Mouse (Mus musculus): Measurements from ENCODE around the gene Rab24. TPM values are rescaled to one million over a fixed set of nuclear protein-coding genes. Genes with fewer than 3 reads are reported as not detected.

Rab24 gene
- polyA plus RNA-seq, 1 experiment: 94.6 TPM

DNA sequence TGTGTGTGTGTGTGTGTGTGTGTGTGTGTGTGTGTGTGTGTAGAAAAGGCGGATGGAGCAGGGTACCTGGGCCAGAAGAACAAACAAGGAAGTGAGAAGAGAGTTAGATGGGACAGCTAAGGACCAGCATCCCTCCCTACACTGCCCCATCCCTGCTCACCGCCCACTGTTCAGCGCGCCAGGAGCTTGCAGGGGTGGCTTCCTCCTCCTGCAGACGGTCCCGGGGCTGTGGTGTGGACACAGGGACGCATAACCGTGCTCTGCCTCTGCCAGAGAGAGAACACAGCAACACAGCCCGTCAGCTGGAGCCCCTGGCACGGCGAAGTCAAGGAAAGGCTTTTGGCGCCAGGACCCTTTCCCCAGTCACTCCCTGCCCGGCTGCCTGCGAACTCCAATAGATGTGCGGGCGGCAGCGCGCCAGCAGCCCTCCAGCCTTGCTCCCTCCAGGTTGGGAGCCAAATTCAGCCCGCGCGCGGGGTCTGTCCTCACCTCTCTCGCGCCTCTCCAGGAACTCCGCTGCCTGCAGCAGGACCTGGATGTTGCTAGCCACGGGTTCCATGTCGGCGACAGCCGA, 7.5 kb upstream of the Rab24 start:
- peak overlapping the region; percentile 94 for H3K4me3 ChIP-seq (replicated peaks)
- peaks cover 6% of the 10 kb centered on the region for H3K27me3 ChIP-seq (replicated peaks)
- peaks cover 22% of the 10 kb centered on the region for H3K36me3 ChIP-seq (replicated peaks; ENCODE audit: low read length)
- H3K4me1 ChIP-seq: peaks cover 68% of the 10 kb centered on the region
- H3K9me3 ChIP-seq: no peaks in the 10 kb centered on the region
- TF ChIP-seq GATA1 (IDR thresholded peaks at IDR 0.05; ENCODE audit: borderline replicate concordance, low read length): no peak
- no peak for TF ChIP-seq FLI1 (IDR thresholded peaks at IDR 0.05; ENCODE audit: low read length)

DNA sequence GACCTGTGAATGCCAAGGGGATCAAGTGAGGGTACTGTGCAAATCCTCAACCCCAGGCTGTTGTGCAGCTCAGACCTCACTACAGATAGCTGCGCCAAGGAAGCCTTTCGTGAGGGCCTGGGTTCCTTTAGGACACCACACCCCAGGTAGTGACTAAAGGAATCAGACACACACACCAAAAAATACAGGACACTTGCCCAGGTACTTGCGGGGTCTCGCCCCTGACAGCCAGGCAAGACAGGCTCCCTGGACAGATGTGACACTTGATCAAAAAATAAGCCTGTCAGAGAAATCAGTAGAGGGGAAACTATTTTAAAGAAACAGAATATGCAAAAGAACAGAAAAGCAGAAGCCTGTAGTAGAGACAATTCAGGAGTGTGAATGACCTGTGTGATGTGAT, 6.9 kb upstream of the Rab24 start:
- peak overlapping the region; percentile 94 for H3K4me3 ChIP-seq (replicated peaks)

DNA sequence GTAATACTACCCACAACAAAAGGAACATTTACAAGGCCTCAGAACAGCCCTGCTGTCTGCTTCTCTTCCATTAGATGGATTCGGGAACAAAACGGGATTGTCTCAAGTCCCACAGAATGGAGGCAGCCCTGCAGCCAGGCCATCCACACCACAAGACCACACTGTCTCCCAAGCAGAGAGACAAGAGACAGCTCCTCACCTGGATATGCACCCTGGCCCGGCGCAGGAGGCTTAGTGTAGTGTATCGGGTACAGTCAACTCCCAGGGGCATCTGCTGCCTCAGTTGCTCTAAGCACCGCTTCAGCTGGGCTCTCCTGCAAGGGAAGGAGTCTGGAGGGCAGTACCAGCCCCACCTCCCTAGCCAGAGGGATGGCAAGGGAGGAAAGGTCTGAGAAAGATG, 6.4 kb upstream of the Rab24 start:
- peak overlapping the region; percentile 30 for H3K4me3 ChIP-seq (replicated peaks)
- no peaks in the 10 kb centered on the region for H3K27me3 ChIP-seq (replicated peaks)
- peaks cover 32% of the 10 kb centered on the region for H3K36me3 ChIP-seq (replicated peaks; ENCODE audit: low read length)
- peaks cover 75% of the 10 kb centered on the region for H3K4me1 ChIP-seq
- no peaks in the 10 kb centered on the region for H3K9me3 ChIP-seq
- no peak for TF ChIP-seq FLI1 (IDR thresholded peaks at IDR 0.05; ENCODE audit: low read length)
- TF ChIP-seq GATA1 (IDR thresholded peaks at IDR 0.05; ENCODE audit: borderline replicate concordance, low read length): no peak

More for the DNA sequence above, 6.9 kb upstream of the Rab24 start:
- Histone ChIP-seq H3K9me3 (no peaks in the 10 kb centered on the region), H3K4me1 (peaks cover 74% of the 10 kb centered on the region), H3K27me3 (replicated peaks) (peaks cover 3% of the 10 kb centered on the region), H3K36me3 (replicated peaks; ENCODE audit: low read length) (peaks cover 27% of the 10 kb centered on the region)
- TF ChIP-seq FLI1 (IDR thresholded peaks at IDR 0.05; ENCODE audit: low read length) (no peak), GATA1 (IDR thresholded peaks at IDR 0.05; ENCODE audit: borderline replicate concordance, low read length) (no peak)

DNA sequence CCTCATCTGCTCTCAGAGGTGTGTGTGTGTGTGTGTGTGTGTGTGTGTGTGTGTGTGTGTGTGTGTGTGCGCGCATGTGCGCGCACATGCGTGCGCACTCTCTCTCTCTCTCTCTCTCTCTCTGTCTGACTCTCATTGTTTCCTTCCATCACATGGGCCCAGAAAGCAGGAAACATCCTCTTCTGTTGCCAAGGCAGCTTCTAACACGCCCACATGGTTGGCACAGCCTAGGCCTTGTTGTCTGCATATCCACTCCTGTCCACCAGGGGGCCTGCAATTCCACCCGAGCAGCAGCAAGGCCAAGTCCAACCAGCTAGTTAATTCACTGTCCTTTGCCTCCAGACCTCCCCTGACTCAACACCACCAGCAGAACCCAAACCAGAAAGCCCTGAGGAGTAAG, 5.9 kb upstream of the Rab24 start:
- Histone ChIP-seq H3K4me3 (replicated peaks) (peak overlapping the region; percentile 50), H3K9me3 (no peaks in the 10 kb centered on the region), H3K4me1 (peaks cover 76% of the 10 kb centered on the region), H3K27me3 (replicated peaks) (no peaks in the 10 kb centered on the region), H3K36me3 (replicated peaks; ENCODE audit: low read length) (peaks cover 36% of the 10 kb centered on the region)
- TF ChIP-seq GATA1 (IDR thresholded peaks at IDR 0.05; ENCODE audit: borderline replicate concordance, low read length) (no peak), FLI1 (IDR thresholded peaks at IDR 0.05; ENCODE audit: low read length) (no peak)

DNA sequence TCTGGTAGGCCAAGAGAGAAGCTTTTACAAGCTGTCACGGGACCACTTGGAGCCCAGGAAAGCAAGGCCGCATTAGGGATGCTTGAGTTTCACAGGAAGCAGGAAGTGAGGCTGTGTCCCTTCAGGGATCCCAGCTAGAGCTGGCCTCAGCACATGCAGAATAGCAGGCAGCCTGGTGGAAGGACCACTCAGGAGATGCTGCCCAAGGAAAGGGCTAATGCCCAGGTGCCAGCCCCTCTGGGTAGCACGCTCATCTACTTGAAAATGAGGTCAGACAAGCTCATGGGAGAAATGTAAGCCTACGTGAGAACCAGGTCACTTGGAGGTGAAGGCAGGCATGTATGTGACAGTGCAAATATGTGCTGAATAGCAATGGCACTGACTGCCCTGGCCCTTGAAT, 5.4 kb upstream of the Rab24 start:
- peaks cover 36% of the 10 kb centered on the region for H3K36me3 ChIP-seq (replicated peaks; ENCODE audit: low read length)
- no peaks in the 10 kb centered on the region for H3K9me3 ChIP-seq
- peaks cover 75% of the 10 kb centered on the region for H3K4me1 ChIP-seq
- H3K4me3 ChIP-seq (replicated peaks): peak overlapping the region; percentile 44
- no peaks in the 10 kb centered on the region for H3K27me3 ChIP-seq (replicated peaks)
- no peak for TF ChIP-seq FLI1 (IDR thresholded peaks at IDR 0.05; ENCODE audit: low read length)
- no peak for TF ChIP-seq GATA1 (IDR thresholded peaks at IDR 0.05; ENCODE audit: borderline replicate concordance, low read length)

DNA sequence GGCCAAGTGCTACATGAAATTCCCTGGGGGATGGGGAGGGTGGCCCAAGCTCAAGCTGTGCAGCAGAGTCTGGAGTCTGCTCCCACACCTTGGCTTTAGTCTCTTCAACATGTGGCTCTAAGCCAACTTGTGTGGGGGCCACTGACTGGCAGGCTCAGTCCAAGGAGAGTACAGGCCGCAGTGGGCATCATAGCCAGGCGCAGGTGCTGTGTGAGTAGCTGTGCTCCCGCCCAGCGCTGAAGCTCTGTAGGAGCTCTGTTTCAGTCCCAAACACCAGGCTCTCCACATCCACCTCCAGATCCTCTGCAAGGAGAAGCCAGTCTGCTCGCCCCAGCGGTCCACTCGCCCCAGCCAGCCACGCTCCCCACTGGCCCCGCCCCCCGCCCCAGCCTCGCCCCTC, 3.9 kb upstream of the Rab24 start:
- Histone ChIP-seq H3K36me3 (replicated peaks; ENCODE audit: low read length) (peaks cover 38% of the 10 kb centered on the region), H3K27me3 (replicated peaks) (no peaks in the 10 kb centered on the region), H3K9me3 (no peaks in the 10 kb centered on the region), H3K4me1 (peaks cover 69% of the 10 kb centered on the region), H3K4me3 (replicated peaks) (no peak overlapping the region)
- TF ChIP-seq GATA1 (IDR thresholded peaks at IDR 0.05; ENCODE audit: borderline replicate concordance, low read length) (no peak), FLI1 (IDR thresholded peaks at IDR 0.05; ENCODE audit: low read length) (no peak)

DNA sequence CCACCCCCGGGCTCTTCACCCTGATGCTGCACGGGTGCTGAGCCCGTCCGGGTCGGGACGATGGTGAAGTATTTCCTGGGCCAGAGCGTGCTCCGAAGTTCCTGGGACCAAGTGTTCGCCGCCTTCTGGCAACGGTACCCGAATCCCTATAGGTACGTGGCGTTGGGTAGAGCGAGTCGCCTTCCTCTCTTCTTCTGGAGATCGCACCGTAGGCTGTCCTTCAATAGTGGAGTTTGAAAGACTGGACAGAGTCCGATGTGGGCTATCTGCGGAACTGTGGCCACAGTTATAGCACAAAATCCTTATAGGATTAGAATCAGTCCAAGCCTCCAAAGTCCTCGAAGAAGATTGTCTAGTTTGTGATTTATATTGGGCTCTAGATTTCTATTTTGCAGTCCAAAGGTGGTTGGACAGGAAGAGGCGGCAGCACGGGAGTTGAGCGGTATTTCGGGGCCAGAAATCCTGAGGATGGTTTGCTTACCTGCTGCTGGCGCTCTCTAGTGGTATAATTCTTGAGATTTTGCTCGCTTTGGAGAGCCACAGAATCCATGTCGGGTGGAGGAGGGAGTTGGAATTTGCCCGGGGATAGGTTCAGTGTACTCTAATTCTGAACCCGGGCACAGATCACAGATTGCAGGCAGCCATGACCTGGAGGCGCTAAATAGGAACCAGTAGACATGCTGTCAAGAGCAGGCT, 532 bp upstream of the Rab24 start:
- peaks cover 72% of the 10 kb centered on the region for H3K36me3 ChIP-seq (replicated peaks; ENCODE audit: low read length)
- H3K9me3 ChIP-seq: no peaks in the 10 kb centered on the region
- peak overlapping the region; percentile 96 for H3K4me3 ChIP-seq (replicated peaks)
- peaks cover 50% of the 10 kb centered on the region for H3K4me1 ChIP-seq
- H3K27me3 ChIP-seq (replicated peaks): no peaks in the 10 kb centered on the region
- TF ChIP-seq GATA1 (IDR thresholded peaks at IDR 0.05; ENCODE audit: borderline replicate concordance, low read length) (no peak), FLI1 (IDR thresholded peaks at IDR 0.05; ENCODE audit: low read length) (no peak)

DNA sequence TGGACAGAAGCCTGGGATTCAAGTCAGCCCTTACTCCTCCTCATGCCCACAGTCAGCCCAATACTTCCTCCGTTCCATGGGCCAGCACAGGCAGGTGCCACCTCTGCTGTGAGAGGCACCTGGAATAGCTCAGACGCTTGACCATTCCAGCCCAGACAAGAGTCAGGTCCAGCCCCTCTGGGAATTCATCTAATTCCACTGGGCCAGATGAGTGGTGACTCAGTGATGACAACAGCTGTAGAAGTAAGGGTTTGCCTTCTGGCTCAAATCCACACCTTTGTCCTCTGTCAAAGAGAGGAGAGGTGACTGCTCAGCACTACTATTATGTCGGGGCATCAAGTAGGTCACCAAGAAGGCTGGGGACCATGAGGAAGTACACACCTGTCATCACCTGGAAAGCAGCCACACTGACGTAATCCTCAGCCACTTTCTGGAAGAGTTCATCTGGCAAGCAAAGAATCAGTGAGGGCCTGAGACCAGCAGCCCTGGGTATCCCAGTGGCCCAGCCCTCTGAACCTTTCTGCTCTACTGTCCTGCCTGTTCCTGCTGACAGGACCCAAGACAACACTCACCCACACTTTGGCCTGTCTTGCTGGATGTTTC, 1.7 kb downstream of the Rab24 start, which contains the start of gene Prelid1:
TSS of gene Prelid1 (plus strand) at position 570 of the 603 bp plus-strand sequence.
- TF ChIP-seq GATA1 (IDR thresholded peaks at IDR 0.05; ENCODE audit: borderline replicate concordance, low read length) (no peak), FLI1 (IDR thresholded peaks at IDR 0.05; ENCODE audit: low read length) (no peak)
- no peaks in the 10 kb centered on the region for H3K9me3 ChIP-seq
- H3K4me3 ChIP-seq (replicated peaks): peak within 1 kb of the TSS; percentile 96
- H3K36me3 ChIP-seq (replicated peaks; ENCODE audit: low read length): peaks cover 78% of the 10 kb centered on the region
- H3K4me1 ChIP-seq: peaks cover 45% of the 10 kb centered on the region
- no peaks in the 10 kb centered on the region for H3K27me3 ChIP-seq (replicated peaks)

DNA sequence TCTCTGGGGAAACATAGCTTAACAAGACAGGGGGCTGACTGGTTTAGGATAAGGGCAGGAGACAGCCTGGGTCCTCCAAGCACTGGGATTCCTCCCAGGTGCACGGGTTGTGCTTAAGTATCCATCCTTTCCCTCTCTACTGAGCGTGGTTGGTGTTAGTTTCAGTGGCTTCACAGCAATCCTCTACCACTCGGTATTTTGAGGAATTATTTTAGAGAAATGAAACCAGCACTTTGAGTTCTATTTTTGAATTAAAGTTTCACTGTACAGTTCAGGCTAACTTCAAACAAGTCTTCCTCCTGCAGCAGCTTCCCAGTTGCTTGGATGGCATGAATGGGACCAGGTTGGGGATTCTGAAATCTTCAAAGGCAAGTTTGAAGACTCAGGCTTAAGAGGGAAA, 3.4 kb downstream of the Rab24 start:
- peaks cover 32% of the 10 kb centered on the region for H3K4me1 ChIP-seq
- H3K36me3 ChIP-seq (replicated peaks; ENCODE audit: low read length): peaks cover 80% of the 10 kb centered on the region
- no peak overlapping the region for H3K4me3 ChIP-seq (replicated peaks)
- H3K27me3 ChIP-seq (replicated peaks): no peaks in the 10 kb centered on the region
- TF ChIP-seq GATA1 (IDR thresholded peaks at IDR 0.05; ENCODE audit: borderline replicate concordance, low read length): no peak
- H3K9me3 ChIP-seq: no peaks in the 10 kb centered on the region

DNA sequence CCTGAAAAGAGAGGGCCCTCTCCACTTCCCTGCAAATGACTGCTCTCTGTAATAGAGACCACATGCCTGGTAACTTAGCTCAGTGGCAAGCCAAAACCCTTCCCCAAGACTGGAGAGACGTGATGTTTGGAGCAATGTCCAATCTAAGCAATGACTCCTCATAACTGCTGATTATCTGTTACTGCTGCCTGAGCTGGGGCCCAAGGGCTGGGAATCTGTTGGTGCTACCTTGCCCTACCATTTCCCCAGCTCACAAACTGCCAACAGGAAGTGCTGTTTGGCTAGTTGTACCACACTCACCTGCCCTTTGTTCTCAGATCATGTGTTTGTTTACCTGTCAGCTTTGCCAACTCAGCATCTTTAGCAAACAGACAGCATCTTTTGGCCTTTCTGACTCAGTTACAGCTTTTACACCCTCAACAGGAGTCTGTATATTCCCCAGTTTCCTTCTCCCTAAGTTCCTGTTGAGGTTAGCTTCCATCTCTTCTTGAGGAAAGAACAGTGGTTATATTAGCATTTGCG, 6.8 kb downstream of the Rab24 start:
- no peaks in the 10 kb centered on the region for H3K9me3 ChIP-seq
- H3K36me3 ChIP-seq (replicated peaks; ENCODE audit: low read length): peaks cover 100% of the 10 kb centered on the region
- no peaks in the 10 kb centered on the region for H3K27me3 ChIP-seq (replicated peaks)
- H3K4me3 ChIP-seq (replicated peaks): no peak overlapping the region
- TF ChIP-seq GATA1 (IDR thresholded peaks at IDR 0.05; ENCODE audit: borderline replicate concordance, low read length): no peak
- no peak for TF ChIP-seq FLI1 (IDR thresholded peaks at IDR 0.05; ENCODE audit: low read length)
- H3K4me1 ChIP-seq: peaks cover 7% of the 10 kb centered on the region

Data from megakaryocyte, embryonic 14.5 days (primary cell).